ENCODE assay signal across 21 mouse cellular contexts in genomic region chr4:117349327-117349726, GRCm38 (mm10).
DNase-seq lines count a peak whose midpoint lies in the region; ATAC-seq lines count a peak whose summit lies in the region.
"Had no signal": no experiment of that assay in that cellular context is flagged by ENCODE, and none has a peak within 500 bp of the region (broad histone marks: within the 10 kb centered on the region; RNA-seq: fewer than 3 reads in every experiment).

No protein-coding gene starts in this region.

- no peak overlapping the region for H3K4me3 ChIP-seq in heart, embryonic 13.5 days
- no peak overlapping the region for H3K4me3 ChIP-seq in midbrain, embryonic 16.5 days (ENCODE audit: low read depth, low read length)
- H3K4me3 ChIP-seq in midbrain, embryonic 15.5 days, result no peak overlapping the region
- H3K4me3 ChIP-seq: embryonic facial prominence, embryonic 12.5 days; forebrain, embryonic 12.5 days; heart, embryonic 10.5 days; heart, embryonic 15.5 days had no signal

- H3K27me3 ChIP-seq in heart, embryonic 13.5 days (replicated peaks), result peaks cover 27% of the 10 kb centered on the region
- peaks cover 13% of the 10 kb centered on the region for H3K27me3 ChIP-seq in midbrain, embryonic 16.5 days (ENCODE audit: control insufficient read depth, insufficient read depth, low read depth, low read length)
- H3K27me3 ChIP-seq in midbrain, embryonic 15.5 days (replicated peaks), result peaks cover 34% of the 10 kb centered on the region
- H3K27me3 ChIP-seq: embryonic facial prominence, embryonic 12.5 days had no signal

- no peaks in the 10 kb centered on the region for H3K9me3 ChIP-seq in heart, embryonic 13.5 days
- no peaks in the 10 kb centered on the region for H3K9me3 ChIP-seq in midbrain, embryonic 16.5 days (replicated peaks; ENCODE audit: control insufficient read depth, low read length, poor library complexity, severe bottlenecking)
- no peaks in the 10 kb centered on the region for H3K9me3 ChIP-seq in midbrain, embryonic 15.5 days
- H3K9me3 ChIP-seq: embryonic facial prominence, embryonic 12.5 days; forebrain, embryonic 12.5 days; heart, embryonic 10.5 days; heart, embryonic 15.5 days had no signal

- 41% methylated on average over 2 of the region's 2 CpGs for WGBS in heart, embryonic 13.5 days
- 15% methylated on average over 2 of the region's 2 CpGs for WGBS in midbrain, embryonic 16.5 days
- 15% methylated on average over 2 of the region's 2 CpGs for WGBS in midbrain, embryonic 15.5 days

- peak overlapping the region; percentile 9; the same call in 1 of the 2 replicates for H3K9ac ChIP-seq in heart, embryonic 13.5 days
- H3K9ac ChIP-seq in midbrain, embryonic 16.5 days (ENCODE audit: low read depth, low read length), result no peak overlapping the region
- no peak overlapping the region for H3K9ac ChIP-seq in midbrain, embryonic 15.5 days
- H3K9ac ChIP-seq: embryonic facial prominence, embryonic 12.5 days; forebrain, embryonic 12.5 days; heart, embryonic 15.5 days had no signal

- no peak for ATAC-seq in heart, embryonic 13.5 days (ENCODE audit: extremely low read depth, insufficient number of reproducible peaks, low FRiP score, low TSS enrichment)
- no peak for ATAC-seq in midbrain, embryonic 16.5 days
- ATAC-seq in midbrain, embryonic 15.5 days (replicated peaks), result no peak
- no peak for ATAC-seq in erythroid progenitor cell, adult 5-6 weeks (replicated peaks; ENCODE audit: low FRiP score, poor library complexity, severe bottlenecking)
- ATAC-seq: CD4-positive, CD25-positive, alpha-beta regulatory T cell, adult 4 months; forebrain, embryonic 16.5 days had no signal

- H3K4me2 ChIP-seq in heart, embryonic 13.5 days, result no peak overlapping the region
- no peak overlapping the region for H3K4me2 ChIP-seq in midbrain, embryonic 16.5 days (ENCODE audit: low read length)
- H3K4me2 ChIP-seq in midbrain, embryonic 15.5 days, result no peak overlapping the region
- H3K4me2 ChIP-seq: embryonic facial prominence, embryonic 12.5 days; forebrain, embryonic 12.5 days; heart, embryonic 15.5 days had no signal

- no peak for DNase-seq in heart, postnatal 25 days (ENCODE audit: low spot score)
- DNase-seq in ZHBTc4 (ENCODE audit: low read depth, low spot score), result peak; percentile 79
- no peak for DNase-seq in layer of hippocampus, postnatal 25 days (ENCODE audit: extremely low spot score in 1 of 2, low spot score in 1 of 2)
- DNase-seq: adrenal gland, postnatal 10 days; B cell, adult 2 months; cerebellum, adult 11-12 months; cerebellum, adult 9-10 months; cerebellum, postnatal 25 days; gastrocnemius, postnatal 10 days; heart, adult 18-20 months; heart, postnatal 14 days had no signal

- no peak overlapping the region for H3K27ac ChIP-seq in heart, embryonic 13.5 days (replicated peaks)
- H3K27ac ChIP-seq in midbrain, embryonic 16.5 days (ENCODE audit: low read length), result 0 out of 2 replicates have a peak overlapping the region, but pooled peaks have one; percentile 18
- no peak overlapping the region for H3K27ac ChIP-seq in midbrain, embryonic 15.5 days
- H3K27ac ChIP-seq: embryonic facial prominence, embryonic 12.5 days; forebrain, embryonic 12.5 days; heart, embryonic 10.5 days; heart, embryonic 15.5 days had no signal

- intact Hi-C loops in heart, postnatal 25 days (cut with DNase I), result loop anchor here (5.0 kb wide), 1 partner anchor 148 kb away; the partner anchor contains the start of gene Rnf220

- no peaks in the 10 kb centered on the region for H3K36me3 ChIP-seq in heart, embryonic 13.5 days
- no peaks in the 10 kb centered on the region for H3K36me3 ChIP-seq in midbrain, embryonic 16.5 days (ENCODE audit: control insufficient read depth, insufficient read depth, low read length)
- H3K36me3 ChIP-seq in midbrain, embryonic 15.5 days (replicated peaks), result no peaks in the 10 kb centered on the region
- H3K36me3 ChIP-seq: embryonic facial prominence, embryonic 12.5 days; forebrain, embryonic 12.5 days; heart, embryonic 10.5 days; heart, embryonic 15.5 days had no signal

- peaks cover 28% of the 10 kb centered on the region for H3K4me1 ChIP-seq in heart, embryonic 13.5 days
- peaks cover 10% of the 10 kb centered on the region; the same call in 1 of the 2 replicates for H3K4me1 ChIP-seq in midbrain, embryonic 16.5 days (ENCODE audit: control insufficient read depth, insufficient read depth, low read length)
- peaks cover 9% of the 10 kb centered on the region for H3K4me1 ChIP-seq in midbrain, embryonic 15.5 days
